Mouse (Mus musculus) lung, postnatal 0 days (tissue): ENCODE data around the gene Lhfpl3.

ENCODE experiments used
- CTCF ChIP-seq: IDR thresholded peaks from 2 replicates; pipeline ENCODE4 v1.5.1; 2016; ENCODE audit warnings: antibody characterized with exemption, mild to moderate bottlenecking
- EP300 ChIP-seq: IDR thresholded peaks from 2 replicates; pipeline ENCODE4 v1.6.1; 2016; ENCODE audit warnings: antibody characterized with exemption, mild to moderate bottlenecking, control low read depth

- TF ChIP-seq CTCF, result no peak
- TF ChIP-seq EP300, result no peak
These were observed 297.0 kb downstream of the Lhfpl3 start for GRCm38 (mm10) chr5:23042862-23043261.
